Comparison of ENCODE assay signal across 9 mouse cellular contexts in genomic region chr17:12880178-12880577, GRCm38 (mm10). TPM values are rescaled to one million over a fixed set of nuclear protein-coding genes. Genes with fewer than 3 reads are reported as not detected.
A peak's percentile ranks its signal among the peaks of the same experiment; 100 is the strongest.
DNase-seq lines count a peak whose midpoint lies in the region; ATAC-seq and TF ChIP-seq lines count a peak whose summit lies in the region.
"Had no signal": no experiment of that assay in that cellular context is flagged by ENCODE, and none has a peak within 500 bp of the region (broad histone marks: within the 10 kb centered on the region; RNA-seq: fewer than 3 reads in every experiment).

No protein-coding gene starts in this region.

- ATAC-seq in forebrain, embryonic 13.5 days, result peak; percentile 74
- peak; percentile 80 for ATAC-seq in heart, postnatal 0 days (ENCODE audit: insufficient read depth, low read depth)
- ATAC-seq in liver, embryonic 14.5 days (ENCODE audit: insufficient read depth), result no peak
- ATAC-seq in neural tube, embryonic 11.5 days (ENCODE audit: insufficient read depth, low FRiP score, low TSS enrichment), result no peak
- ATAC-seq in stomach, postnatal 0 days (ENCODE audit: low FRiP score, low TSS enrichment), result peak; percentile 78

- no peak overlapping the region for H3K27ac ChIP-seq in CH12.LX (ENCODE audit: insufficient read depth, low read depth)
- H3K27ac ChIP-seq in forebrain, embryonic 13.5 days, result no peak overlapping the region
- no peak overlapping the region for H3K27ac ChIP-seq in heart, postnatal 0 days (ENCODE audit: low read depth)
- H3K27ac ChIP-seq in liver, embryonic 14.5 days, result no peak overlapping the region
- no peak overlapping the region for H3K27ac ChIP-seq in neural tube, embryonic 11.5 days (ENCODE audit: low read depth, low read length)
- H3K27ac ChIP-seq in stomach, postnatal 0 days (replicated peaks), result no peak overlapping the region
- H3K27ac ChIP-seq: macrophage had no signal

- H3K79me2 ChIP-seq in CH12.LX (replicated peaks; ENCODE audit: control insufficient read depth, extremely low read depth, insufficient read depth, poor library complexity, severe bottlenecking), result no peaks in the 10 kb centered on the region

- peaks cover 0 to 3% of the 10 kb centered on the region in 2 experiments; a peak in 1 of 4 replicates for H3K4me1 ChIP-seq in CH12.LX (ENCODE audit: control insufficient read depth in 1 of 2, insufficient read depth in 2 of 2)
- H3K4me1 ChIP-seq in forebrain, embryonic 13.5 days, result no peaks in the 10 kb centered on the region
- H3K4me1 ChIP-seq in heart, postnatal 0 days (ENCODE audit: control insufficient read depth, insufficient read depth), result 0 out of 2 replicates have a peak, but pooled peaks cover 3% of the 10 kb centered on the region
- no peaks in the 10 kb centered on the region for H3K4me1 ChIP-seq in liver, embryonic 14.5 days (replicated peaks; ENCODE audit: control insufficient read depth in 2 of 2, insufficient read depth in 2 of 2, low read length in 1 of 2)
- no peaks in the 10 kb centered on the region for H3K4me1 ChIP-seq in neural tube, embryonic 11.5 days (ENCODE audit: control insufficient read depth, insufficient read depth, low read length)
- no peaks in the 10 kb centered on the region for H3K4me1 ChIP-seq in stomach, postnatal 0 days (replicated peaks; ENCODE audit: control insufficient read depth, insufficient read depth)

- WGBS in forebrain, embryonic 13.5 days, result 3% methylated on average over 14 of the region's 14 CpGs
- WGBS in heart, postnatal 0 days, result 5% methylated on average over 14 of the region's 14 CpGs
- WGBS in liver, embryonic 14.5 days (ENCODE audit: insufficient replicate concordance), result 2% methylated on average over 14 of the region's 14 CpGs
- WGBS in neural tube, embryonic 11.5 days, result 7% methylated on average over 14 of the region's 14 CpGs
- 2% methylated on average over 14 of the region's 14 CpGs for WGBS in stomach, postnatal 0 days

- dilution Hi-C loops in CH12.LX (cut with MboI; ENCODE audit: extremely low pct_ligation_motif_present, extremely low pct_unique_long_range_greater_than_20kb, low sequenced_read_pairs), result no loop called here

- in situ Hi-C loops in CH12.LX (cut with MboI; ENCODE audit: low pct_ligation_motif_present, low pct_unique_long_range_greater_than_20kb, low sequenced_read_pairs), result loop anchor here (5.0 to 10.0 kb wide), 2 partner anchors 37 to 125 kb away; partner anchors contain the start of genes Mrpl18, Sod2 and Tcp1

- H3K4me3 ChIP-seq in CH12.LX (replicated peaks in 1 of 3; ENCODE audit: low read depth in 2 of 3, low read length in 2 of 3, poor library complexity in 1 of 3), result no peak overlapping the region
- no peak overlapping the region for H3K4me3 ChIP-seq in forebrain, embryonic 13.5 days
- peak overlapping the region; percentile 32 for H3K4me3 ChIP-seq in heart, postnatal 0 days (ENCODE audit: low read depth, low read length)
- no peak overlapping the region for H3K4me3 ChIP-seq in liver, embryonic 14.5 days (ENCODE audit: insufficient read depth in 1 of 2, low read depth in 2 of 2, low read length in 2 of 2)
- H3K4me3 ChIP-seq in neural tube, embryonic 11.5 days (ENCODE audit: low read depth, low read length), result no peak overlapping the region
- peak overlapping the region; percentile 17; the same call in 1 of the 2 replicates for H3K4me3 ChIP-seq in stomach, postnatal 0 days (ENCODE audit: low read depth, low read length)

- TF ChIP-seq CTCF in CH12.LX (conservative IDR thresholded peaks at IDR 0.05 in 1 of 2, IDR thresholded peaks at IDR 0.05 in 1 of 2; ENCODE audit: low read depth in 2 of 2, low read length in 2 of 2), result peak; percentile 80 to 88
- peak; percentile 84 for TF ChIP-seq CTCF in heart, postnatal 0 days (IDR thresholded peaks at IDR 0.05; ENCODE audit: low read depth)
- TF ChIP-seq CTCF in liver, embryonic 14.5 days (IDR thresholded peaks at IDR 0.05; ENCODE audit: low read depth), result peak; percentile 83
- TF ChIP-seq CTCF in stomach, postnatal 0 days (IDR thresholded peaks at IDR 0.05; ENCODE audit: low read depth), result peak; percentile 86

- peak overlapping the region; percentile 82 for H3K4me2 ChIP-seq in CH12.LX (ENCODE audit: insufficient read depth, low read depth, poor library complexity, severe bottlenecking)
- peak overlapping the region; percentile 34; the same call in 1 of the 2 replicates for H3K4me2 ChIP-seq in forebrain, embryonic 13.5 days
- peak overlapping the region; percentile 57 for H3K4me2 ChIP-seq in heart, postnatal 0 days (ENCODE audit: low read depth, low read length)
- H3K4me2 ChIP-seq in liver, embryonic 14.5 days (ENCODE audit: low read depth), result peak overlapping the region; percentile 21
- 0 out of 2 replicates have a peak overlapping the region, but pooled peaks have one; percentile 6 for H3K4me2 ChIP-seq in neural tube, embryonic 11.5 days (ENCODE audit: low read depth)
- H3K4me2 ChIP-seq in stomach, postnatal 0 days (replicated peaks; ENCODE audit: low read depth), result peak overlapping the region; percentile 47

- no peak for TF ChIP-seq EP300 in CH12.LX (IDR thresholded peaks at IDR 0.05; ENCODE audit: low read length)
- no peak for TF ChIP-seq EP300 in heart, postnatal 0 days (IDR thresholded peaks at IDR 0.05; ENCODE audit: low read depth)
- no peak for TF ChIP-seq EP300 in liver, embryonic 14.5 days (IDR thresholded peaks at IDR 0.05; ENCODE audit: low read depth)
- no peak for TF ChIP-seq EP300 in stomach, postnatal 0 days (optimal IDR thresholded peaks at IDR 0.05)

- H3K9ac ChIP-seq in CH12.LX (ENCODE audit: insufficient read depth, low read depth), result peak overlapping the region; percentile 13; the same call in 1 of the 2 replicates
- H3K9ac ChIP-seq in forebrain, embryonic 13.5 days, result no peak overlapping the region
- no peak overlapping the region for H3K9ac ChIP-seq in heart, postnatal 0 days (replicated peaks; ENCODE audit: low read depth, low read length)
- no peak overlapping the region for H3K9ac ChIP-seq in liver, embryonic 14.5 days (replicated peaks)
- H3K9ac ChIP-seq in neural tube, embryonic 11.5 days (ENCODE audit: low read length), result no peak overlapping the region
- peak overlapping the region; percentile 47; the same call in 1 of the 2 replicates for H3K9ac ChIP-seq in stomach, postnatal 0 days (ENCODE audit: low read length)

- peaks cover 2% of the 10 kb centered on the region for H3K27me3 ChIP-seq in CH12.LX (replicated peaks)
- no peaks in the 10 kb centered on the region for H3K27me3 ChIP-seq in forebrain, embryonic 13.5 days
- H3K27me3 ChIP-seq in heart, postnatal 0 days (ENCODE audit: control insufficient read depth, insufficient read depth, low read length), result no peaks in the 10 kb centered on the region
- no peaks in the 10 kb centered on the region for H3K27me3 ChIP-seq in liver, embryonic 14.5 days (ENCODE audit: control insufficient read depth, insufficient read depth, low read length)
- no peaks in the 10 kb centered on the region for H3K27me3 ChIP-seq in neural tube, embryonic 11.5 days (ENCODE audit: control insufficient read depth, insufficient read depth, low read length)
- no peaks in the 10 kb centered on the region for H3K27me3 ChIP-seq in stomach, postnatal 0 days (ENCODE audit: control insufficient read depth, insufficient read depth, low read length)

- DNase-seq in CH12.LX (ENCODE audit: extremely low read depth), result peak; percentile 84
- peak; percentile 77 for DNase-seq in c-Kit-positive CD71-positive TER-119-negative erythroid progenitor cells, embryonic 14.5 days (ENCODE audit: low read depth)
- DNase-seq in heart, postnatal 0 days (ENCODE audit: low spot score), result peak; percentile 86
- peak; percentile 89 to 90 for DNase-seq in kidney, postnatal 36 days
- peak; percentile 50 to 63 (median 55) for DNase-seq in liver, embryonic 14.5 days (ENCODE audit: low read depth in 3 of 3, low spot score in 3 of 3)
- DNase-seq in neural tube, embryonic 11.5 days (ENCODE audit: low spot score), result peak; percentile 79
- peak; percentile 79 for DNase-seq in stomach, postnatal 0 days (ENCODE audit: low spot score)

- no peak for TF ChIP-seq POLR2A in CH12.LX (IDR thresholded peaks at IDR 0.05; ENCODE audit: low read depth, low read length)

- no peaks in the 10 kb centered on the region for H3K36me3 ChIP-seq in CH12.LX (replicated peaks in 1 of 2; ENCODE audit: control insufficient read depth in 1 of 2, insufficient read depth in 1 of 2, low read length in 1 of 2)
- no peaks in the 10 kb centered on the region for H3K36me3 ChIP-seq in forebrain, embryonic 13.5 days (ENCODE audit: poor library complexity, severe bottlenecking)
- H3K36me3 ChIP-seq in heart, postnatal 0 days (replicated peaks; ENCODE audit: control insufficient read depth, insufficient read depth, low read length), result no peaks in the 10 kb centered on the region
- H3K36me3 ChIP-seq in liver, embryonic 14.5 days (replicated peaks; ENCODE audit: control insufficient read depth, insufficient read depth, low read depth), result no peaks in the 10 kb centered on the region
- no peaks in the 10 kb centered on the region for H3K36me3 ChIP-seq in neural tube, embryonic 11.5 days (ENCODE audit: control insufficient read depth, insufficient read depth, low read length)
- H3K36me3 ChIP-seq in stomach, postnatal 0 days (ENCODE audit: control insufficient read depth, insufficient read depth, low read length), result no peaks in the 10 kb centered on the region

- H3K9me3 ChIP-seq in CH12.LX (replicated peaks; ENCODE audit: low read length), result no peaks in the 10 kb centered on the region
- H3K9me3 ChIP-seq in forebrain, embryonic 13.5 days (replicated peaks), result no peaks in the 10 kb centered on the region
- no peaks in the 10 kb centered on the region for H3K9me3 ChIP-seq in heart, postnatal 0 days (replicated peaks; ENCODE audit: control insufficient read depth, low read length)
- no peaks in the 10 kb centered on the region for H3K9me3 ChIP-seq in liver, embryonic 14.5 days (ENCODE audit: control insufficient read depth, low read length)
- no peaks in the 10 kb centered on the region for H3K9me3 ChIP-seq in neural tube, embryonic 11.5 days (ENCODE audit: control insufficient read depth, low read length)
- no peaks in the 10 kb centered on the region for H3K9me3 ChIP-seq in stomach, postnatal 0 days (ENCODE audit: control insufficient read depth, low read length)

- peak; percentile 86 for TF ChIP-seq RAD21 in CH12.LX (IDR thresholded peaks at IDR 0.05; ENCODE audit: low read depth, low read length)

RNA-seq across cellular contexts. Expression of gene Mrgprh, which starts 4.3 kb away (rescaled TPM):
- total RNA-seq in CH12.LX (2012; rRNA removed) (not detected in 2 replicates), CH12.LX (2014; rRNA removed) (not detected in 2 replicates)
- not detected in 2 replicates for polyA plus RNA-seq in CH12.LX (2012; ENCODE audit: insufficient read length, low read depth)
- not detected in 2 replicates for polyA plus RNA-seq in forebrain, embryonic 13.5 days (2015; fragmentation: Nextera tagmentation; extraction: Ambion mirVana)
- 0.19 TPM in 1 of 2 replicates, not detected in the other for total RNA-seq in heart, postnatal 0 days (2014; rRNA removed; ENCODE audit: low replicate concordance)
- 0.19 and 0.25 TPM in 2 replicates for polyA plus RNA-seq in heart, postnatal 0 days (2015; fragmentation: Nextera tagmentation; extraction: Ambion mirVana)
- polyA plus RNA-seq in liver, embryonic 14.5 days (2012; rRNA removed), result not detected in 2 replicates
- not detected in 2 replicates for polyA plus RNA-seq in liver, embryonic 14.5 days (2014; fragmentation: Nextera tagmentation; extraction: Ambion mirVana)
- polyA plus RNA-seq in neural tube, embryonic 11.5 days (2014; fragmentation: Nextera tagmentation; extraction: Ambion mirVana), result not detected in 2 replicates
- polyA plus RNA-seq in stomach, postnatal 0 days (2015; fragmentation: Nextera tagmentation; extraction: Ambion mirVana), result not detected in 2 replicates
- polyA plus RNA-seq: macrophage had no signal

RNA-seq across cellular contexts. Expression of gene Mas1, which starts 12.2 kb away (rescaled TPM):
- not detected in 2 replicates for total RNA-seq in CH12.LX (2012; rRNA removed)
- not detected in 2 replicates for total RNA-seq in CH12.LX (2014; rRNA removed)
- polyA plus RNA-seq in CH12.LX (2012; ENCODE audit: insufficient read length, low read depth), result 0.19 TPM in 1 of 2 replicates, not detected in the other
- polyA plus RNA-seq in forebrain, embryonic 13.5 days (2015; fragmentation: Nextera tagmentation; extraction: Ambion mirVana), result not detected in 2 replicates
- total RNA-seq in heart, postnatal 0 days (2014; rRNA removed; ENCODE audit: low replicate concordance), result not detected in 2 replicates
- 0.18 and 0.27 TPM in 2 replicates for polyA plus RNA-seq in heart, postnatal 0 days (2015; fragmentation: Nextera tagmentation; extraction: Ambion mirVana)
- 0.08 and 0.16 TPM in 2 replicates for polyA plus RNA-seq in liver, embryonic 14.5 days (2012; rRNA removed)
- not detected in 2 replicates for polyA plus RNA-seq in liver, embryonic 14.5 days (2014; fragmentation: Nextera tagmentation; extraction: Ambion mirVana)
- 0.19 and 0.28 TPM in 2 replicates for polyA plus RNA-seq in neural tube, embryonic 11.5 days (2014; fragmentation: Nextera tagmentation; extraction: Ambion mirVana)
- 0.12 and 0.21 TPM in 2 replicates for polyA plus RNA-seq in stomach, postnatal 0 days (2015; fragmentation: Nextera tagmentation; extraction: Ambion mirVana)
- polyA plus RNA-seq: macrophage had no signal

RNA-seq across cellular contexts. Expression of gene Pnldc1, which starts 29.9 kb away (rescaled TPM):
- total RNA-seq in CH12.LX (2012; rRNA removed) (0.25 and 0.84 TPM in 2 replicates), CH12.LX (2014; rRNA removed) (0.11 and 0.19 TPM in 2 replicates)
- 0.90 and 1.2 TPM in 2 replicates for polyA plus RNA-seq in CH12.LX (2012; ENCODE audit: insufficient read length, low read depth)
- 2.8 and 3.0 TPM in 2 replicates for polyA plus RNA-seq in forebrain, embryonic 13.5 days (2015; fragmentation: Nextera tagmentation; extraction: Ambion mirVana)
- total RNA-seq in heart, postnatal 0 days (2014; rRNA removed; ENCODE audit: low replicate concordance), result 0.43 TPM in 1 of 2 replicates, not detected in the other
- polyA plus RNA-seq in heart, postnatal 0 days (2015; fragmentation: Nextera tagmentation; extraction: Ambion mirVana), result 0.38 and 0.45 TPM in 2 replicates
- polyA plus RNA-seq in liver, embryonic 14.5 days (2012; rRNA removed), result 0.38 and 0.44 TPM in 2 replicates
- polyA plus RNA-seq in liver, embryonic 14.5 days (2014; fragmentation: Nextera tagmentation; extraction: Ambion mirVana), result 0.15 and 0.50 TPM in 2 replicates
- polyA plus RNA-seq in neural tube, embryonic 11.5 days (2014; fragmentation: Nextera tagmentation; extraction: Ambion mirVana), result 1.2 and 2.9 TPM in 2 replicates
- polyA plus RNA-seq in stomach, postnatal 0 days (2015; fragmentation: Nextera tagmentation; extraction: Ambion mirVana), result 0.45 and 0.63 TPM in 2 replicates
- polyA plus RNA-seq: macrophage had no signal

RNA-seq across cellular contexts. Expression of gene Tcp1, which starts 35.3 kb away (rescaled TPM):
- total RNA-seq in CH12.LX (2012; rRNA removed) (540 and 569 TPM in 2 replicates), CH12.LX (2014; rRNA removed) (951 and 1,060 TPM in 2 replicates)
- polyA plus RNA-seq in CH12.LX (2012; ENCODE audit: insufficient read length, low read depth), result 560 and 726 TPM in 2 replicates
- 470 and 497 TPM in 2 replicates for polyA plus RNA-seq in forebrain, embryonic 13.5 days (2015; fragmentation: Nextera tagmentation; extraction: Ambion mirVana)
- total RNA-seq in heart, postnatal 0 days (2014; rRNA removed; ENCODE audit: low replicate concordance), result 330 and 467 TPM in 2 replicates
- 245 and 252 TPM in 2 replicates for polyA plus RNA-seq in heart, postnatal 0 days (2015; fragmentation: Nextera tagmentation; extraction: Ambion mirVana)
- 68.1 and 110 TPM in 2 replicates for polyA plus RNA-seq in liver, embryonic 14.5 days (2012; rRNA removed)
- polyA plus RNA-seq in liver, embryonic 14.5 days (2014; fragmentation: Nextera tagmentation; extraction: Ambion mirVana), result 249 and 251 TPM in 2 replicates
- 530 and 560 TPM in 2 replicates for polyA plus RNA-seq in neural tube, embryonic 11.5 days (2014; fragmentation: Nextera tagmentation; extraction: Ambion mirVana)
- 225 and 240 TPM in 2 replicates for polyA plus RNA-seq in stomach, postnatal 0 days (2015; fragmentation: Nextera tagmentation; extraction: Ambion mirVana)

RNA-seq across cellular contexts. Expression of gene Mrpl18, which starts 36.0 kb away (rescaled TPM):
- total RNA-seq in CH12.LX (2012; rRNA removed) (132 and 184 TPM in 2 replicates), CH12.LX (2014; rRNA removed) (197 and 223 TPM in 2 replicates)
- polyA plus RNA-seq in CH12.LX (2012; ENCODE audit: insufficient read length, low read depth), result 150 and 153 TPM in 2 replicates
- 170 and 186 TPM in 2 replicates for polyA plus RNA-seq in forebrain, embryonic 13.5 days (2015; fragmentation: Nextera tagmentation; extraction: Ambion mirVana)
- total RNA-seq in heart, postnatal 0 days (2014; rRNA removed; ENCODE audit: low replicate concordance), result 77.5 and 154 TPM in 2 replicates
- polyA plus RNA-seq in heart, postnatal 0 days (2015; fragmentation: Nextera tagmentation; extraction: Ambion mirVana), result 269 and 276 TPM in 2 replicates
- polyA plus RNA-seq in liver, embryonic 14.5 days (2012; rRNA removed), result 45.5 and 55.4 TPM in 2 replicates
- polyA plus RNA-seq in liver, embryonic 14.5 days (2014; fragmentation: Nextera tagmentation; extraction: Ambion mirVana), result 107 and 111 TPM in 2 replicates
- 159 TPM in 2 replicates for polyA plus RNA-seq in neural tube, embryonic 11.5 days (2014; fragmentation: Nextera tagmentation; extraction: Ambion mirVana)
- polyA plus RNA-seq in stomach, postnatal 0 days (2015; fragmentation: Nextera tagmentation; extraction: Ambion mirVana), result 93.7 and 101 TPM in 2 replicates

Comparison
In these comparisons a context has a peak if more than half of its experiments do, and no peak if none do; other contexts are left out.
1. H3K4me2 ChIP-seq: peak in every context shown above with its lines; median percentile 82 in CH12.LX; 57 in heart, postnatal 0 days; 47 in stomach, postnatal 0 days; 34 in forebrain, embryonic 13.5 days; 21 in liver, embryonic 14.5 days; 6 in neural tube, embryonic 11.5 days.
2. H3K4me3 ChIP-seq: peak in heart, postnatal 0 days (single experiment) and stomach, postnatal 0 days (single experiment); none in CH12.LX (0 of 3), forebrain, embryonic 13.5 days (single experiment), liver, embryonic 14.5 days (0 of 2) and neural tube, embryonic 11.5 days (single experiment).
3. H3K9ac ChIP-seq: peak in CH12.LX (single experiment) and stomach, postnatal 0 days (single experiment); none in forebrain, embryonic 13.5 days (single experiment), heart, postnatal 0 days (single experiment), liver, embryonic 14.5 days (single experiment) and neural tube, embryonic 11.5 days (single experiment).
4. ATAC-seq: peak in forebrain, embryonic 13.5 days (single experiment), heart, postnatal 0 days (single experiment) and stomach, postnatal 0 days (single experiment); none in liver, embryonic 14.5 days (single experiment) and neural tube, embryonic 11.5 days (single experiment).
5. Peak in every context shown above with its lines, with median percentiles within 50 percentile points of each other: DNase-seq and CTCF ChIP-seq.